Mouse (Mus musculus) small intestine, adult 10 weeks (tissue): ENCODE measurements around the gene Slx4ip. TPM values are rescaled to one million over a fixed set of nuclear protein-coding genes. Genes with fewer than 3 reads are reported as not detected.

Experiments
- polyA plus RNA-seq: library from polyadenylated mRNA; stranded (reverse); fragments of 350-450 nt; fragmentation: Illumina TruSeq; extraction: RNeasy Lipid Tissue Mini Kit (QIAGEN cat#74804); gene quantifications from one replicate; pipeline ENCODE4 v1.2.3, GENCODE M21; 2014; ENCODE audit warnings: low replicate concordance

Gene Slx4ip
- polyA plus RNA-seq: 14.8 TPM

GRCm38 (mm10) chr2:136891068-136891950, at the start of gene Slx4ip, which contains the start of the genes AL731706.1 and Mkks:
TSS of gene Slx4ip (plus strand) at chr2:136891218.
TSS of gene AL731706.1 (minus strand) at chr2:136891389.
TSS of gene Mkks (minus strand) at chr2:136891389.

GRCm38 (mm10) chr2:136885579-136885978, 5.4 kb upstream of the Slx4ip start, which contains the start of gene AL731706.2:
TSS of gene AL731706.2 (minus strand) at chr2:136885679.

GRCm38 (mm10) chr2:137116025-137116674, 225.1 kb downstream of the Slx4ip start, which contains the start of gene Jag1:
TSS of gene Jag1 (minus strand) at chr2:137116644.

Other genes starting within 250 kb of the Slx4ip start
- 18.9 TPM for gene Snap25, start 177.8 kb upstream of the Slx4ip start, polyA plus RNA-seq
- gene AL731706.2, start 5.5 kb upstream of the Slx4ip start, polyA plus RNA-seq: not detected
- 14.1 TPM for gene AL731706.1, start 171 bp downstream of the Slx4ip start, polyA plus RNA-seq
- gene Mkks, start 171 bp downstream of the Slx4ip start, polyA plus RNA-seq: 196 TPM
- 10.7 TPM for gene Jag1, start 225.4 kb downstream of the Slx4ip start, polyA plus RNA-seq